Mouse (Mus musculus) granulocyte monocyte progenitor cell, adult 5-6 weeks (primary cell): ENCODE results near the gene Ptpn9. TPM values are rescaled to one million over a fixed set of nuclear protein-coding genes. Genes with fewer than 3 reads are reported as not detected.

Source experiments
- ATAC-seq: replicated peaks from 2 replicates; pipeline ENCODE4 v1.8.0; 2016; ENCODE audit warnings: mild to moderate bottlenecking, moderate TSS enrichment, inconsistent platforms; ENCODE audit not compliant: poor library complexity, severe bottlenecking
- total RNA-seq, 2 experiments: library from RNA; stranded (forward) in 1 of 2; stranded (reverse) in 1 of 2; fragments of 200-712, 200-1000 nt in 1 of 2; fragments of >200 nt in 1 of 2; fragmentation: Nextera tagmentation in 1 of 2; gene quantifications; 2 replicates each; pipeline ENCODE4 v1.2.3; 2014 to 2017

Ptpn9 gene
- total RNA-seq, 2 experiments from 2014 or later = 10.2 to 10.5 TPM

DNA sequence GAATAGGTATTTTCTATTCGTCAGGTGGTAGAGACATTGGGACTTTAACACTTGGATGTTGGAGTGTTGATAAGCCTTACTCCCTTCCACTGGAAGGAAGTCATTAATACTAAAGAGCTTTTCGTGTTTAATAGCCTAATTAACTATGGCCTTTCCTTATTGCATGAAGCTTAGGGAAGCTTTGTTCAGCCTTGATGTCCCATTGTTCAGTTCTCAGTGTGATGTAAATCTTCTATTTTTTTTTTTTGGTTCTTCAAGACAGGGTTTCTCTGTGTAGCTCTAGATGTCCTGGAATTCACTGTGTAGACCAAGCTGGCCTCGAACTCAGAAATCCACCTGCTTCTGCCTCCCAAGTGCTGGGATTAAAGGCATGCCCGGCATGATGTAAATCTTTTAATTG is 18.2 kb downstream of the Ptpn9 start:
- no peak for ATAC-seq

DNA sequence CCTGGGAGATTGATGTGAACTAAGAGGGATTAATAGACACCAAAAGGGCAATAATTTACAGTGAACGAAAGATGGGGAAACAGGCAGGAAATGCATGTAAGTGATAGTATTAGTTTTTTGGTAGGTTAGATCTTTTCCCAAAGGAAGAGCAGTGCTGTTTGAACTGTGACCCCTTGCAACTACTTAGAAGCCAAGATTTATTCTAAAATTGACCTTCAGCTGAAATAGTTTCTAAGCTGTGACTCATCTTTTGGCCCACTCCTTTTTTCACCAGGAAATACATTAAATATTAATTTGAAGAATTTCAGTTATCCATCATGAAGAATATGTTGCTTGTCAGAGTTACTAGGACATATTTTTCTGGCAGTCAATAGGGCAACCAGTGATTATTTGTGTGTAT is 19.0 kb downstream of the Ptpn9 start:
- ATAC-seq = no peak

- no peak for ATAC-seq
These were observed 20.0 kb downstream of the Ptpn9 start for GRCm38 (mm10) chr9:57014766-57015165.

GRCm38 (mm10) chr9:57017631-57018030 is 22.9 kb downstream of the Ptpn9 start:
- ATAC-seq = no peak

GRCm38 (mm10) chr9:57031756-57032155 is 37.0 kb downstream of the Ptpn9 start:
- ATAC-seq = no peak

DNA sequence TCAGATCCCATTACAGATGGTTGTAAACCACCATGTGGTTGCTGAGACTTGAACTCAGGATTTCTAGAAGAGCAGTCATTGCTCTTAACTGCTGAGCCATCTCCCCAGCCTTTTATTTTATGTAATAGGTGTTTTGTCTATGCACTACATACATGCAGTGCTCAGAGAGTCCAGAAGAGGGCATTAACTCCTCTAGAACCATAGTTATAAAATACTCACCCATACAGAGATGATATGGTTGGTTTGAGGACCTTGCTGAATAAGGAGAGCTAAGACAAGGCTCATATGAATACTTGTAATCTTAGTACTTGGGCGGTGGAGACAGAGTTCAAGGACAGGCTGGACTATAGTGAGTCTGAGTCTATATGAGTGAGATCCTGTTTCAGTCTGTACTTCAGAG is 61.5 kb downstream of the Ptpn9 start:
- ATAC-seq = peak; percentile 56

GRCm38 (mm10) chr9:57064164-57064563 is 69.4 kb downstream of the Ptpn9 start:
- no peak for ATAC-seq

DNA sequence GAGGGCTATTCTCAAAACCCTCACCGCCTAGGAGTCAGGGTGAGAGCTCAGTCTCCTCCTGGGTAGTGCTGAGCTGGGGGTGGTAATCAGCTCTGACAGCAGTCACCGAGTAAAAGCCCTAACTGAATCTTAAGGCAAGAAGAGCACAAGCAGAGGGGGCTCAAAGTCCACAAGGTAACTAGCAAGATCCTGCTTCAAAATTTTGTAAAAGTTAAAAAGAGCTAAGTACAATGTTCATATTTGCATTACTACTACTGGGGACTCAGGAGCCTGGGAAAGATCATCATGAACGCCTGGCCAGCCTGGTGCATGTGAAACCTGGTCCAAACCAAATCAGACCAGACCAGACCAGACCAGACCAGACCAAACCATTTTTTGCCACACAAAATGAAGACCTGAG is 73.5 kb downstream of the Ptpn9 start:
- no peak for ATAC-seq

GRCm38 (mm10) chr9:57070262-57070661 is 75.5 kb downstream of the Ptpn9 start:
- ATAC-seq = no peak

- ATAC-seq = no peak
These were observed 76.2 kb downstream of the Ptpn9 start for GRCm38 (mm10) chr9:57070800-57071545.

- ATAC-seq = peak; percentile 11; the same call in 1 of the 2 replicates
These were observed 77.2 kb downstream of the Ptpn9 start, which contains the start of gene Sin3a for GRCm38 (mm10) chr9:57071801-57072351. Gene Sin3a (plus strand): TSS chr9:57072040.

- no peak for ATAC-seq
These were observed 77.8 kb downstream of the Ptpn9 start for GRCm38 (mm10) chr9:57072526-57072988.

GRCm38 (mm10) chr9:57072989-57073789 is 78.5 kb downstream of the Ptpn9 start:
- peak; percentile 36 for ATAC-seq

GRCm38 (mm10) chr9:57073790-57074094 is 79.0 kb downstream of the Ptpn9 start:
- no peak for ATAC-seq

- ATAC-seq = no peak
These were observed 79.6 kb downstream of the Ptpn9 start for GRCm38 (mm10) chr9:57074171-57074821.

- ATAC-seq = peak; percentile 9
These were observed 80.3 kb downstream of the Ptpn9 start for GRCm38 (mm10) chr9:57074822-57075603.

- ATAC-seq = peak; percentile 43
These were observed 81.1 kb downstream of the Ptpn9 start for GRCm38 (mm10) chr9:57075681-57076381.

DNA sequence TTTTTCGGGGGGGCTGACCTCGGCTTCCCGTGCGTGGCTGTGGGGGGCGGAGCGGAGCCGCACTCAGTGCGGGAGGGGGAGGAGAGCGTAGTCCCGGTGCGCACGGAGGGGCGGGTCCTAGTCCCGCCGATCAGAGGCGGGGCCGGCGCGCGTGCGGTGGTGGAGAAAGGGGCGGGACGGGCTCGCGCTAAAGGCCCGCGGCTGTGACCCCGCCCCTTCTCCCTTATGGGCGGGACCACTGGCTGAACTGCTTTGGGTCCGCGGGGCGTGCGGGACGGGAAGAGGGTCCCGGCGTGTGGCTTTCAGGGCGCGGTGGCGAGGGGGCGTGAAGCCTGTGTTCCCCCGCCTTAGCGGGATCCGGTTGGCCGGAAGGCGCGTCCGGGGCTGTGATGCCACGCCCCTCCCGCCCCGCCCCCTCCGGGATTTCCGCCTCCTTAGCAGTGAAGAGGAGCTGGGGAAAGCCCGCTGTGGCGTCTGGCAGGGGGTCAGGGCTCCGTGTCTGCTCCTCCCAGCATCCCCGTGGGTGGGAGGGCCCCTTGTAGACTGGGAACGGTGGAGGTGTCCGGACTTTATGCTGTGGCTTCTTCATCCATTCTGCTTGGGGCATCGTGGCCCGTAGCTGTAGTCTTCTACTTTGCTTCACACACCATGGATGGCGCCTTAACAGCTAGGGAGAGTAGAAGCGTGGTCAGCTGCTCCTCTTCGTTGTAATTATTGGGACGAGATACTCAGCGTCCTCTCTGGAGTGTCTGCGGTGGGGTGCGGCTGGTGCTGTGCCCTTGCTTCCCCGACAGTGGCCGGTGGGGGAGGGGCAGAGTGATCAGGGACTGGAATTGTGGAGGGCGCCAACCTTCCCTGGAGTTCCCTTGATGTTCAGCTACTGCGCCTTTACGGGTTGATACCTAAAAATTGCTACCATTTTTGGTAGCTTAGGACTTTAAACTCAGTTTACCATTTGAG is 82.3 kb downstream of the Ptpn9 start:
- peak; percentile 15 for ATAC-seq
